Mouse (Mus musculus): ENCODE measurements around the gene Alpk3.

GRCm38 (mm10) chr7:81137292-81137691, 79.9 kb downstream of the Alpk3 start:
- no peak for TF ChIP-seq GATA1 (IDR thresholded peaks at IDR 0.05; ENCODE audit: borderline replicate concordance, low read length)
- no peak for TF ChIP-seq FLI1 (IDR thresholded peaks at IDR 0.05; ENCODE audit: low read length)

Data from megakaryocyte, embryonic 14.5 days (primary cell).